Mouse (Mus musculus) hindbrain, embryonic 14.5 days (tissue): ENCODE data around the gene Vezf1. TPM values are rescaled to one million over a fixed set of nuclear protein-coding genes. Genes with fewer than 3 reads are reported as not detected.

Experiments
- ATAC-seq: fragments of 200-750 bp; cut with Nextera tagmentation; 2 replicates; pipeline ENCODE4 v1.8.0; 2017; ENCODE audit warnings: moderate number of reproducible peaks, mild to moderate bottlenecking, moderate TSS enrichment, moderate library complexity; ENCODE audit not compliant: low FRiP score
- DNase-seq: peaks from one replicate; pipeline ENCODE4 v3.0.0-alpha.2; 2015; ENCODE audit warnings: low spot score
- H3K27ac ChIP-seq: fragments of 300-500 bp; sonication (generic); 2 replicates; pipeline ENCODE4 v1.5.1; 2014; ENCODE audit warnings: mild to moderate bottlenecking, moderate library complexity
- H3K27me3 ChIP-seq: fragments of 300-500 bp; sonication (generic); 2 replicates; pipeline ENCODE4 v1.6.1; 2014; ENCODE audit warnings: mild to moderate bottlenecking, low read length, mixed read lengths; ENCODE audit not compliant: control insufficient read depth, insufficient read depth
- H3K36me3 ChIP-seq: fragments of 300-500 bp; sonication (generic); replicated peaks from 2 replicates; pipeline ENCODE4 v1.6.1; 2014; ENCODE audit not compliant: control insufficient read depth, insufficient read depth
- H3K4me1 ChIP-seq: fragments of 300-500 bp; sonication (generic); replicated peaks from 2 replicates; pipeline ENCODE4 v1.6.1; 2014; ENCODE audit warnings: antibody characterized with exemption, low read length, mixed read lengths; ENCODE audit not compliant: control insufficient read depth, insufficient read depth
- H3K4me2 ChIP-seq: fragments of 300-500 bp; sonication (generic); replicated peaks from 2 replicates; pipeline ENCODE4 v1.6.1; 2014; ENCODE audit warnings: mild to moderate bottlenecking, moderate library complexity
- H3K4me3 ChIP-seq: fragments of 300-500 bp; sonication (generic); replicated peaks from 2 replicates; pipeline ENCODE4 v1.5.1; 2014; ENCODE audit warnings: mild to moderate bottlenecking, low read length
- H3K9ac ChIP-seq: fragments of 300-500 bp; sonication (generic); 2 replicates; pipeline ENCODE4 v1.6.1; 2014
- H3K9me3 ChIP-seq: fragments of 300-500 bp; sonication (generic); 2 replicates; pipeline ENCODE4 v1.6.1; 2016; ENCODE audit warnings: low read length; ENCODE audit not compliant: control insufficient read depth
- WGBS: fragments of 180-500 bp; shearing (Covaris S2); extraction: QIAGEN DNeasy Blood & Tissue Kit; methylation state at CpG from one replicate; pipeline ENCODE4 v1.1.7; 2014; 5-methylcytosine and 5-hydroxymethylcytosine counted together
- polyA plus RNA-seq: library from polyadenylated mRNA; unstranded; fragments of >200 nt; fragmentation: Nextera tagmentation; extraction: Ambion mirVana; gene quantifications from 2 replicates; pipeline ENCODE4 v1.2.1, GENCODE M21; 2014

The Vezf1 gene
- polyA plus RNA-seq, 1 experiment from 2014 or later: 48.3 TPM

DNA sequence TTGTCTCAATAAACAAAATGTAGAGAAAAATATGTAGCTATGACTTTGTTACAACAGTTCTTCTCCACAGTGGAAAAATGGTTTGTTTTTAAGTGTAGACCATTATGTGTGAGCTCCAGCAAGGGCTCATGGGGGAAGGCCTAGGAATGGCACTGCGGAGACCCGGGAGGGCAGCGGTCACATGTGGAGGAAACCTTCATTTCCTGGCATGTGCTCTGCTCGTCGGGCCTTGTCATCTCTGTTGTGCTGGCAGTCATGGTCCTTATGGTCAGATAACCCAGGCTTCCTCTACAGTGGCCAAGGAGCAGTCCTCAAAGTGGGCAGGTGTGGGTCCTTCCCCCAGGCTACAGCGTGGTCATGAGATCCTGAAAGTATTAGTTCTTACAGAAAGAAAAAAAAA lies 15.6 kb downstream of the Vezf1 start:
- ATAC-seq (no peak), DNase-seq (no peak)
- 76% methylated on average over 6 of the region's 6 CpGs for WGBS
- Histone ChIP-seq H3K9ac (no peak overlapping the region), H3K4me2 (no peak overlapping the region), H3K4me3 (no peak overlapping the region), H3K36me3 (peaks cover 64% of the 10 kb centered on the region), H3K27ac (no peak overlapping the region), H3K27me3 (no peaks in the 10 kb centered on the region), H3K9me3 (no peaks in the 10 kb centered on the region), H3K4me1 (peaks cover 16% of the 10 kb centered on the region)

DNA sequence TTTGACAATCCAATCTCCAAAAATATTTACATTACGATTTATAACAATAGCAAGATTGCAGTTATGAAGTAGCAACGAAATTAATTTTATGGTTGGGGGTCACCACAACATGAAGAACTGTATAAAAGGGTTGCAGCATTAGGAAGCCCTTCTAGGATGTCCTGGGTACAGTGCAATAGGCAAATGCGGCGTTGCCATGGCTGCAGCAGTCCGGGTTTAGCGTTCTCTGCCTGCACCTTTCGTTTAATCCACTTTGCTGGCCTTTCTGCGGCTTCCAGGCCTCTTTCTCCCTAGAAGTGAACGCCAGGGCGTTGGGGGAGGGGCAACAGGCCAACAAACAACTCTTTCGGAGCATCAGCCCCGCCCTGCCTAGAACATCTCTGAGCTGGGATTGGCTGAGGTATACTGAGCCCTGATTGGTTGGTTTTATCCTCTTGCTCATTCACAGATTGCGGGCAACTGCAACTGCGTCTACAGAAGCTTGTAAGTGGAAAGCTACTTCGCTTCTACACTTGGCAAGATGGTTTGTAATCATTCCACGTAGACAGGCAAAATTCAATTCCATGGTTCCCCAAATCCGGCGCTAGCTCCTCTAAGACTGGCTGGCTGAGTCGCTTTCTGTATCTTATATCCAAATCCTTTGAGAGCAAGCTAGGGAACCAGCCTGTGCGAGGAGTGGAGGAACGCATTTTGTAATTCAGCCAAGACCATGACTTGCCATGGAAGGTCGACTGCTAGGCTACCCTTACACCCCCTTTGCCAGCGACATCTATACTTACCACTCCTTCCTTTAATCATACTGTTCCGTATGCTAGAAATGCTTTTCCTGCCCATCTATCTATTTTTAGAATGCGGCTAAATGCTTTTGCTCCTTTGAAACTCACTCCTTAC lies 18.9 kb downstream of the Vezf1 start:
- Histone ChIP-seq H3K9ac (peak overlapping the region; percentile 48), H3K4me2 (peak overlapping the region; percentile 58), H3K27me3 (no peaks in the 10 kb centered on the region), H3K4me3 (peak overlapping the region; percentile 11), H3K9me3 (no peaks in the 10 kb centered on the region), H3K4me1 (peaks cover 16% of the 10 kb centered on the region), H3K36me3 (peaks cover 31% of the 10 kb centered on the region), H3K27ac (peak overlapping the region; percentile 72)
- DNase-seq (peak; percentile 92), ATAC-seq (peak; percentile 96)
- WGBS: 6% methylated on average over 25 of the region's 25 CpGs

DNA sequence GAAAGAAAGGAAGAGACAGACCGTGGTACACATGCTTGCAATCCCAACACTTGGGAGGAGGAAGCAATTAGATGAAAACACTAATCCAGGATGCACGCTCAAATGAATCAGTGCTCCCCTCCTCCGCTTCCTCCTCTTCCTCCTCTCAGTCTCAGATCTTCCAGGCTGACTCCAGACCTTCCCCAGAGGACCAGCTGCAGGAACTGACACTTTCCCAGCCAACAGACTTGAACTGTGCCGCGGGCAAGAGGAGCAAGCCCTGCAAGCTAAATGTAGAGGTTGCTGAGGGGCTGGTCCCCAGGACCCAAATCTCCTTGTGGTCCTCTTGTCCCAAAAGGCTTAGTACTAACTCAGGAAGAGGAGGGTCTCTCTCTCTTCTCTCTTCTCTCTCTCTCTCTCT lies 21.1 kb downstream of the Vezf1 start:
- DNase-seq (no peak), ATAC-seq (no peak)
- no peak overlapping the region for H3K4me2 ChIP-seq
- no peak overlapping the region for H3K9ac ChIP-seq
- no peak overlapping the region for H3K27ac ChIP-seq
- H3K9me3 ChIP-seq: no peaks in the 10 kb centered on the region
- no peaks in the 10 kb centered on the region for H3K27me3 ChIP-seq
- H3K4me3 ChIP-seq: no peak overlapping the region
- 64% methylated on average over 5 of the region's 5 CpGs for WGBS
- peaks cover 12% of the 10 kb centered on the region; the same call in 1 of the 2 replicates for H3K36me3 ChIP-seq
- peaks cover 16% of the 10 kb centered on the region for H3K4me1 ChIP-seq

DNA sequence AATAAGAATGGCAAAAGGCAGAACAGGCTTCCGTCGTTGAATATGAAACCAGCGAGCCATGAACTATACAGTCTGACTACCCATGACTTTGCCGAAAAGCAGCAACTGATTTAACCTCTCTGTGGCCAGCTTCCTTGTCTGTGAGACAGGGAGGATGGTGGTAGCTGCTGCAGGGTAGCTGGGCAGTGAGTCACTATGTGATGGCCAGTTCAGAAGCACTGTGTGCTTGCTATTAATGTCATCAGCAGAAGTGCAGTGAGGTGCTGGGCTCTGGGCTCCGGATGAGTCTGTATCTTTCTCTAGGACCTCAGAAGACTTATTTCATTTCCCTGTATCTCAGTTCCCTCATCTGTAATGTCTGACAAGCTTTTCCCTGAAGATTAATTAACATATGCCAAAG lies 22.2 kb downstream of the Vezf1 start:
- Histone ChIP-seq H3K27me3 (no peaks in the 10 kb centered on the region), H3K9me3 (no peaks in the 10 kb centered on the region), H3K9ac (no peak overlapping the region), H3K4me2 (no peak overlapping the region), H3K27ac (no peak overlapping the region), H3K36me3 (peaks cover 4% of the 10 kb centered on the region; the same call in 1 of the 2 replicates), H3K4me3 (no peak overlapping the region), H3K4me1 (peaks cover 16% of the 10 kb centered on the region)
- 76% methylated on average over 5 of the region's 5 CpGs for WGBS
- no peak for ATAC-seq
- DNase-seq: no peak

DNA sequence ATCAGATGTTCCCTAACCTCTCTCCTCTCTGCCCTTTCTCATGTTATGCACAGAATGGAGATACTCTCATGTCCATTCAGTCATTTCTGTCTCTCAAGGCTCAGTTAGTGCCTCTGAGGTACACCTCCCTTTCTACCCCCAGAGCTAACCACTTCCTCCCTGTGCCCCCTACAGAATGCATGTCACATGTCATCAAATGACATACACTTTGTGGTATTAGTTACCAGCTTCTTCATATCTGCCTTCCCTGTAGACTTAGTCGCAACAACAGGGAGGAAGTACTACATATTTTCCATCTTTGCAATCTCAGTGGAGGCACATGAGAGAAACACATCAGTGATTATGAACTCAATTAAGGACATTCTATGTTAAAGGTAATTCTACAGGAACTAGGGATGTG lies 23.9 kb downstream of the Vezf1 start:
- H3K9ac ChIP-seq: no peak overlapping the region
- ATAC-seq (no peak), DNase-seq (no peak)
- WGBS: 82% methylated on average over 1 of the region's 1 CpGs
- H3K36me3 ChIP-seq: no peaks in the 10 kb centered on the region
- H3K4me3 ChIP-seq: no peak overlapping the region
- H3K27me3 ChIP-seq: no peaks in the 10 kb centered on the region
- no peak overlapping the region for H3K27ac ChIP-seq
- no peak overlapping the region for H3K4me2 ChIP-seq
- H3K9me3 ChIP-seq: no peaks in the 10 kb centered on the region
- H3K4me1 ChIP-seq: peaks cover 8% of the 10 kb centered on the region; the same call in 1 of the 2 replicates

DNA sequence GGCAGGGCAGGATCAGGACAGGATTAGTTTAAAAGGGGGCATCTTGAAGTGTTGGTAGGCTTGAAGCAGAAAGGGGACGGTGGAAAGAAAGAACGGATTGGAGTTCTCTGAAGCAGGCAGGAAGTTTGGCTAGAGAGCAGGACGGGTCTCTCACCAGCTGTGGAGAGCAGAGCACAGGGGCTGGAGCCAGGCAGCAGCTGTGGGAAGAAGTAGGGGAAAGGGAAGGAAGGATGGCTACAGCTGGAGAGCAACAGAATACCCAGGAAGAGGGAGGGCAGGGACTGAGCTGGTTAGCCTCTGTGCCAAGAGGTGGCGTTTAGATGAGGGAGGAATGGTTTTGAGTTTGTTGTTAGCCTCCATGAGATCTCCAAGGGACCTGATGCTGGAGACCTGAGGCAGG lies 29.1 kb downstream of the Vezf1 start:
- no peak overlapping the region; the same call in 1 of the 2 replicates for H3K9ac ChIP-seq
- DNase-seq: no peak
- H3K4me2 ChIP-seq: peak overlapping the region; percentile 78
- no peaks in the 10 kb centered on the region for H3K36me3 ChIP-seq
- ATAC-seq: no peak
- peaks cover 33% of the 10 kb centered on the region for H3K4me1 ChIP-seq
- H3K9me3 ChIP-seq: no peaks in the 10 kb centered on the region
- H3K27me3 ChIP-seq: no peaks in the 10 kb centered on the region
- H3K27ac ChIP-seq: no peak overlapping the region
- no peak overlapping the region for H3K4me3 ChIP-seq
- 30% methylated on average over 4 of the region's 4 CpGs for WGBS

DNA sequence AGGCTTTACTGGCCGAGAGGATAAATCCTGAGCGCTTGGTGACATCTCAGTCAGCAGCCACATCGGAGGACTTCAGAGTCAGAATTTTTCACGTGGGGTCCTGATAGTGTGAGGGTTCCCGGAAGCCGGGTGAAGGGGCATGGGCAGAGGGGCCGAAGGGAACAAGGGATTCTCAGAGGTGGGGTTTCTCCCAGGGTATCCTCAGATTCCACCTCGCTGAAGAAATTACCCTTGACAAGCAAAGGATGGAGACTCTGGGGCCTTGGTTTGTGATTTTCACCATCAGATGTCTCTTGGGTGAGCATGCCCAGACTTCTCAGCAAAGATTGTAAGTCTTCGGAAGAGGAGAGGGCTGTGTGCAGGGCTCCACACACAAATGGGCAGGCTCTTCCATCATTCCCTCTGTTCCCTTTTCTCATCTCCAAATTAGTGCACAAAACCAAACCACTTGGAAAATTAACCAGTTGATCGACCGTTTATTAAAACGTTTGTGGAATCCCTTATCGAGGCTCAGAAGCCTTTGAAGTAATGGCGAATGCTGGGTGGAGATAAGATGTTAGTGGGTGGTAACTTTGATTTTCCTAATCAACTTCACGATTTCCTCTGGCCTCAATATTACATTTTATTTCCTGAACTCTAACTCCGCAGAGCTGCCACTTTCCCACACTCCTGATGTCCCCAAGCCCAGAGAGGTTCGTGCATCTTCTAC lies 30.1 kb downstream of the Vezf1 start, which contains the start of gene Cuedc1:
TSS of gene Cuedc1 (plus strand) at position 38 of the 709 bp plus-strand sequence.
- Histone ChIP-seq H3K4me3 (peak within 1 kb of the TSS; percentile 93), H3K27ac (peak within 1 kb of the TSS; percentile 91), H3K4me2 (peak within 1 kb of the TSS; percentile 78), H3K9me3 (no peaks in the 10 kb centered on the region), H3K27me3 (no peaks in the 10 kb centered on the region), H3K36me3 (no peaks in the 10 kb centered on the region), H3K4me1 (peaks cover 33% of the 10 kb centered on the region), H3K9ac (peak within 1 kb of the TSS; percentile 98)
- WGBS: 25% methylated on average over 17 of the region's 17 CpGs
- DNase-seq: no peak
- no peak for ATAC-seq

DNA sequence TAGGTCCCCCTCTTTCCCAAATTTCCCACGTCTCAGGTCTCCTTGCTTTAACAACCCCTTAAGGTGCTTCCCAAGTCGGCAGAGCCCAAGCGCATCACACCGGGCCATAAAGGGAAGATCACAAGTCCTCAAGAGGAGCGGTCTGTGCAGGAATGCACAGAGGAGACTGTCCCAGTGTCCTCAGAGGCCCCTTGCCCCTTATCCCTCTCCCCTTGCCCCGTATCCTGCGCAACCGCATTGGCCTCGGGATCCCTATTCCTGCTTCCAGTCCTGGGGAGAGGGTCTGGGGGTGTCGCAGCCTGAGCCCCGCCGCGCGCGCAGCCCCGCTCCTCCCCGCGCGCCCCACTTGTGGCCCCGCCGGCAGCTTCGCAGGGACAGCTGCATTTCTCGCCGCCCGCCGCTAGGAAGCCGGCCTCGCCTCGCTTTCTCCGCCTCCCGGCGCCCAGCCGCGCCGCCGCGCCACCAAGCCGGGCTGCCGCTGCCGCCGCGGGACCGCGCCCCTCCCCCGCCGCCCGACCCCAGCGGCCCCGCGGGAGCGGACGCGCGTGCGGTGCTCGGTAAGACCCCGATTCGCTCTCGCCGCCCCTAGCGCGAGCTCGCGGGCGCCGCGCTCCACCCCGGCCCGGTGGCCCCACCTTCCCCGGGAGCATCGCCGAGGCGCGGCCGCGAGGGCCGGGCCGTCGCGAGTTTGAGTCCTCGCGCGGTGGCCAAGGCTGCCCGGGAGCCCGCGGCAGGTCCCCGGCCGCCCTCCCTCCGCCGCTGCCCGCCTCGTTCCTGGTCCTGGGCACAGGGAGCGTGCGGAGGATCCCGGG lies 30.9 kb downstream of the Vezf1 start:
- H3K4me1 ChIP-seq: peaks cover 33% of the 10 kb centered on the region
- H3K4me2 ChIP-seq: peak overlapping the region; percentile 78
- DNase-seq (peak; percentile 77), ATAC-seq (peak; percentile 60)
- 1% methylated on average over 81 of the region's 95 CpGs for whole genome bisulfite sequencing
- H3K36me3 ChIP-seq: no peaks in the 10 kb centered on the region
- peak overlapping the region; percentile 91 for H3K27ac ChIP-seq
- H3K27me3 ChIP-seq: no peaks in the 10 kb centered on the region
- H3K9ac ChIP-seq: peak overlapping the region; percentile 98
- H3K4me3 ChIP-seq: peak overlapping the region; percentile 93
- H3K9me3 ChIP-seq: no peaks in the 10 kb centered on the region
